Mouse (Mus musculus): Measurements from ENCODE around the gene Btbd9. TPM values are rescaled to one million over a fixed set of nuclear protein-coding genes. Genes with fewer than 3 reads are reported as not detected.

Gene Btbd9
- total RNA-seq, 1 experiment, result 28.2 TPM

GRCm38 (mm10) chr17:30620548-30620947 lies 44.3 kb upstream of the Btbd9 start:
- DNase-seq (ENCODE audit: low read depth, low spot score), result no peak
- no peak for TF ChIP-seq ZC3H11A (IDR thresholded peaks at IDR 0.05; ENCODE audit: borderline replicate concordance, low read depth, low read length)
- TF ChIP-seq ZNF384 (IDR thresholded peaks at IDR 0.05; ENCODE audit: low read depth, low read length), result no peak
- TF ChIP-seq HCFC1 (IDR thresholded peaks at IDR 0.05; ENCODE audit: borderline replicate concordance, insufficient read depth, low read length), result no peak
- TF ChIP-seq CHD2 (IDR thresholded peaks at IDR 0.05; ENCODE audit: low read depth, low read length), result no peak
- TF ChIP-seq MAFK (IDR thresholded peaks at IDR 0.05; ENCODE audit: insufficient read depth, low read depth, low read length), result no peak
- Histone ChIP-seq H3K27ac (ENCODE audit: insufficient read depth, low read depth, low read length, poor library complexity, severe bottlenecking) (no peak overlapping the region), H3K36me3 (ENCODE audit: control insufficient read depth, insufficient read depth, low read length, poor library complexity, severe bottlenecking) (peaks cover 5% of the 10 kb centered on the region; the same call in 1 of the 2 replicates), H3K4me3 (ENCODE audit: insufficient read depth in 1 of 2, low read depth in 1 of 2, low read length in 2 of 2, poor library complexity in 1 of 2, severe bottlenecking in 1 of 2) (no peak overlapping the region), H3K9me3 (ENCODE audit: control insufficient read depth, insufficient read depth, low read depth, low read length) (no peaks in the 10 kb centered on the region), H3K9ac (ENCODE audit: insufficient read depth, low read depth, low read length, poor library complexity, severe bottlenecking) (no peak overlapping the region), H3K4me1 (ENCODE audit: control insufficient read depth in 2 of 2, insufficient read depth in 2 of 2, low read length in 2 of 2, poor library complexity in 1 of 2) (peaks cover 1 to 3% of the 10 kb centered on the region in 2 experiments; a peak in 2 of 4 replicates)
- in situ Hi-C loops (cut with MboI; ENCODE audit: low sequenced_read_pairs in 2 of 2, unreplicated experiment in 2 of 2), result no loop called here

- peaks cover 1 to 3% of the 10 kb centered on the region in 2 experiments; a peak in 2 of 4 replicates for H3K4me1 ChIP-seq (ENCODE audit: control insufficient read depth in 2 of 2, insufficient read depth in 2 of 2, low read length in 2 of 2, poor library complexity in 1 of 2)
- in situ Hi-C loops (cut with MboI; ENCODE audit: low sequenced_read_pairs in 2 of 2, unreplicated experiment in 2 of 2), result no loop called here
- H3K9ac ChIP-seq (ENCODE audit: insufficient read depth, low read depth, low read length, poor library complexity, severe bottlenecking), result no peak overlapping the region
- H3K27ac ChIP-seq (ENCODE audit: insufficient read depth, low read depth, low read length, poor library complexity, severe bottlenecking), result no peak overlapping the region
- no peaks in the 10 kb centered on the region for H3K9me3 ChIP-seq (ENCODE audit: control insufficient read depth, insufficient read depth, low read depth, low read length)
- no peak overlapping the region for H3K4me3 ChIP-seq (ENCODE audit: insufficient read depth in 1 of 2, low read depth in 1 of 2, low read length in 2 of 2, poor library complexity in 1 of 2, severe bottlenecking in 1 of 2)
- peaks cover 5% of the 10 kb centered on the region; the same call in 1 of the 2 replicates for H3K36me3 ChIP-seq (ENCODE audit: control insufficient read depth, insufficient read depth, low read length, poor library complexity, severe bottlenecking)
- no peak for DNase-seq (ENCODE audit: low read depth, low spot score)
- no peak for TF ChIP-seq CHD2 (IDR thresholded peaks at IDR 0.05; ENCODE audit: low read depth, low read length)
- no peak for TF ChIP-seq ZC3H11A (IDR thresholded peaks at IDR 0.05; ENCODE audit: borderline replicate concordance, low read depth, low read length)
- TF ChIP-seq MAFK (IDR thresholded peaks at IDR 0.05; ENCODE audit: insufficient read depth, low read depth, low read length), result no peak
- TF ChIP-seq HCFC1 (IDR thresholded peaks at IDR 0.05; ENCODE audit: borderline replicate concordance, insufficient read depth, low read length), result no peak
- TF ChIP-seq ZNF384 (IDR thresholded peaks at IDR 0.05; ENCODE audit: low read depth, low read length), result no peak
Observed at GRCm38 (mm10) chr17:30619153-30619552, 42.9 kb upstream of the Btbd9 start.

GRCm38 (mm10) chr17:30618136-30618891 lies 42.0 kb upstream of the Btbd9 start:
- Histone ChIP-seq H3K4me1 (ENCODE audit: control insufficient read depth in 2 of 2, insufficient read depth in 2 of 2, low read length in 2 of 2, poor library complexity in 1 of 2) (peaks cover 0 to 3% of the 10 kb centered on the region in 2 experiments; a peak in 1 of 4 replicates), H3K36me3 (ENCODE audit: control insufficient read depth, insufficient read depth, low read length, poor library complexity, severe bottlenecking) (peaks cover 5% of the 10 kb centered on the region; the same call in 1 of the 2 replicates), H3K4me3 (ENCODE audit: insufficient read depth in 1 of 2, low read depth in 1 of 2, low read length in 2 of 2, poor library complexity in 1 of 2, severe bottlenecking in 1 of 2) (no peak overlapping the region), H3K27ac (ENCODE audit: insufficient read depth, low read depth, low read length, poor library complexity, severe bottlenecking) (no peak overlapping the region), H3K9me3 (ENCODE audit: control insufficient read depth, insufficient read depth, low read depth, low read length) (no peaks in the 10 kb centered on the region), H3K9ac (ENCODE audit: insufficient read depth, low read depth, low read length, poor library complexity, severe bottlenecking) (no peak overlapping the region)
- no peak for TF ChIP-seq ZC3H11A (IDR thresholded peaks at IDR 0.05; ENCODE audit: borderline replicate concordance, low read depth, low read length)
- TF ChIP-seq HCFC1 (IDR thresholded peaks at IDR 0.05; ENCODE audit: borderline replicate concordance, insufficient read depth, low read length), result no peak
- TF ChIP-seq MAFK (IDR thresholded peaks at IDR 0.05; ENCODE audit: insufficient read depth, low read depth, low read length), result no peak
- no peak for TF ChIP-seq ZNF384 (IDR thresholded peaks at IDR 0.05; ENCODE audit: low read depth, low read length)
- TF ChIP-seq CHD2 (IDR thresholded peaks at IDR 0.05; ENCODE audit: low read depth, low read length), result no peak
- in situ Hi-C loops (cut with MboI; ENCODE audit: low sequenced_read_pairs in 2 of 2, unreplicated experiment in 2 of 2), result no loop called here
- DNase-seq (ENCODE audit: low read depth, low spot score), result no peak

- H3K4me1 ChIP-seq (ENCODE audit: control insufficient read depth in 2 of 2, insufficient read depth in 2 of 2, low read length in 2 of 2, poor library complexity in 1 of 2), result peaks cover 2 to 3% of the 10 kb centered on the region in 2 experiments; a peak in 2 of 4 replicates
- DNase-seq (ENCODE audit: low read depth, low spot score), result no peak
- H3K9ac ChIP-seq (ENCODE audit: insufficient read depth, low read depth, low read length, poor library complexity, severe bottlenecking), result no peak overlapping the region
- TF ChIP-seq ZNF384 (IDR thresholded peaks at IDR 0.05; ENCODE audit: low read depth, low read length) (no peak), CHD2 (IDR thresholded peaks at IDR 0.05; ENCODE audit: low read depth, low read length) (no peak), MAFK (IDR thresholded peaks at IDR 0.05; ENCODE audit: insufficient read depth, low read depth, low read length) (no peak), ZC3H11A (IDR thresholded peaks at IDR 0.05; ENCODE audit: borderline replicate concordance, low read depth, low read length) (no peak), HCFC1 (IDR thresholded peaks at IDR 0.05; ENCODE audit: borderline replicate concordance, insufficient read depth, low read length) (no peak)
- in situ Hi-C loops (cut with MboI; ENCODE audit: low sequenced_read_pairs in 2 of 2, unreplicated experiment in 2 of 2), result no loop called here
- H3K27ac ChIP-seq (ENCODE audit: insufficient read depth, low read depth, low read length, poor library complexity, severe bottlenecking), result no peak overlapping the region
- H3K9me3 ChIP-seq (ENCODE audit: control insufficient read depth, insufficient read depth, low read depth, low read length), result no peaks in the 10 kb centered on the region
- H3K36me3 ChIP-seq (ENCODE audit: control insufficient read depth, insufficient read depth, low read length, poor library complexity, severe bottlenecking), result no peaks in the 10 kb centered on the region
- no peak overlapping the region for H3K4me3 ChIP-seq (ENCODE audit: insufficient read depth in 1 of 2, low read depth in 1 of 2, low read length in 2 of 2, poor library complexity in 1 of 2, severe bottlenecking in 1 of 2)
Observed at GRCm38 (mm10) chr17:30616203-30616602, 39.9 kb upstream of the Btbd9 start.
